Mouse (Mus musculus): Measurements from ENCODE around the gene Folr1.

GRCm38 (mm10) chr7:101863415-101863814, 7.2 kb downstream of the Folr1 start, which contains the start of gene Anapc15:
- TF ChIP-seq CTCF (IDR thresholded peaks at IDR 0.05; ENCODE audit: low read depth, low read length) (no peak), POLR2A (IDR thresholded peaks at IDR 0.05; ENCODE audit: borderline replicate concordance, low read depth, low read length) (no peak)
